Mouse (Mus musculus) lung, postnatal 0 days (tissue): ENCODE results near the gene Txndc15.

ENCODE experiments used
- CTCF ChIP-seq: IDR thresholded peaks from 2 replicates; pipeline ENCODE4 v1.5.1; 2016; ENCODE audit warnings: antibody characterized with exemption, mild to moderate bottlenecking
- EP300 ChIP-seq: IDR thresholded peaks from 2 replicates; pipeline ENCODE4 v1.6.1; 2016; ENCODE audit warnings: antibody characterized with exemption, mild to moderate bottlenecking, control low read depth

DNA sequence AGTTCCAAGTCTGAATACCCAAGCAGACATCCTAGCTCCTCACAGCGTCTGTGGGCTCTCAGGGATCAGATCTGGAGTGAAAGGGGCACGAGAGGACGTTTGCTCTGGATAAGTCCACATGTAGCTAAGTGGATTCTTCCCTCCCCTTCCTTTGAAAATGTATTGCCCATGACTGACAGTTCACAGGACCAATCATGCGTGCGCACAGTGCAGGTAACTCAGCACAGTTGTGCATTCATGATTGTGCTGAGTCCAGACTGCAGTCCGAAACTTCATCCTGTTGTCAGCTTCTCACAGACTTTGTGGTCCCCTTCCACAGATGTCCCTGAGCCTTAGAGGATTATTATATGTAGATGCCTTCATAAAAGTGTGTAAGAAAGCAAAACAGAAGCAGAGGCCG, 59.9 kb downstream of the Txndc15 start:
- TF ChIP-seq EP300 (no peak), CTCF (no peak)
